Mouse (Mus musculus): Measurements from ENCODE around the gene Wsb2.

DNA sequence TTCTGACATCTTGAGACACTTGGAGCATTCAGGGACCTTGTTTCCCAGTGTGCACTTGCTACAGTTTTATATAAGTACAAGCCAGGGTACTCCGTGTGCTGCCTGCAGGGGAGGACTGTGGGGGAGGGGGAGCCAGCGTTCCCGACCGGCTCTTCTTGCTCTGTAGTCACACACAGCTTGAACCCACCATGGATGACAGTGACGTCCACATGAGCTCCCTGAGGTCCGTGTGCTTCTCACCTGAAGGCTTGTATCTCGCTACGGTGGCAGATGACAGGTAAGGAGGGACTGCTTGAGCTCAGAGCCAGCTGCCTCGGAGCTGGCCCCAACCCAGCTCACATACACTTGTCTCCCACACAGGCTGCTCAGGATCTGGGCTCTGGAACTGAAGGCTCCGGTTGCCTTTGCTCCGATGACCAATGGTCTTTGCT lies 19.2 kb downstream of the Wsb2 start:
- TF ChIP-seq CTCF (IDR thresholded peaks at IDR 0.05; ENCODE audit: low read depth) (no peak), EP300 (IDR thresholded peaks at IDR 0.05; ENCODE audit: low read depth) (no peak)
